Mouse (Mus musculus) T-cell, adult 2 months (primary cell): Measurements from ENCODE around the gene Tmem236.

ENCODE experiments used
- DNase-seq: peaks from one replicate; pipeline ENCODE4 v3.0.0; 2022; ENCODE audit warnings: low spot score

The Tmem236 gene

DNA sequence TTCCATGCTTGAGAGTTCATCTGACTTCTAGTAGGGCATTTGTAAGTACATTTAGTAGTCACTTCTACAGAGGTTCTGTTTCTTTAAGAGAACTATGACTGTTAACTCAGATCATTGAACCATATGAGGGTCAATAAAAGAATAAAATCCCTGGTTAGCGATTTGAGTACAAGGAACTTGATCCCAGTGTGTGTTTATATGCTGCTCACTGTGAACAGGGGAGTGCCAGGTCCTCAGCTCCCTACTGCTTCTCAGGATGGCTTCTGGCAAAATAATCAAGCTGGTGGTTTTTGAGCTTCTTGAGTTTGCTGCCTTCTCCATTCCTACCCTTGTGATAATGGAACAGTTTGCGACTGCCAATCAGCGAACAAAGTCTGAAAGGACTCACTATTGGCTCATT, at the start of gene Tmem236:
TSS of gene Tmem236 (plus strand) at position 190 of the 400 bp plus-strand sequence.
- DNase-seq = no peak

- no peak for DNase-seq
These were observed 47.9 kb upstream of the Tmem236 start for GRCm38 (mm10) chr2:14126387-14126786.

GRCm38 (mm10) chr2:14127629-14128028, 46.7 kb upstream of the Tmem236 start:
- DNase-seq = no peak

DNA sequence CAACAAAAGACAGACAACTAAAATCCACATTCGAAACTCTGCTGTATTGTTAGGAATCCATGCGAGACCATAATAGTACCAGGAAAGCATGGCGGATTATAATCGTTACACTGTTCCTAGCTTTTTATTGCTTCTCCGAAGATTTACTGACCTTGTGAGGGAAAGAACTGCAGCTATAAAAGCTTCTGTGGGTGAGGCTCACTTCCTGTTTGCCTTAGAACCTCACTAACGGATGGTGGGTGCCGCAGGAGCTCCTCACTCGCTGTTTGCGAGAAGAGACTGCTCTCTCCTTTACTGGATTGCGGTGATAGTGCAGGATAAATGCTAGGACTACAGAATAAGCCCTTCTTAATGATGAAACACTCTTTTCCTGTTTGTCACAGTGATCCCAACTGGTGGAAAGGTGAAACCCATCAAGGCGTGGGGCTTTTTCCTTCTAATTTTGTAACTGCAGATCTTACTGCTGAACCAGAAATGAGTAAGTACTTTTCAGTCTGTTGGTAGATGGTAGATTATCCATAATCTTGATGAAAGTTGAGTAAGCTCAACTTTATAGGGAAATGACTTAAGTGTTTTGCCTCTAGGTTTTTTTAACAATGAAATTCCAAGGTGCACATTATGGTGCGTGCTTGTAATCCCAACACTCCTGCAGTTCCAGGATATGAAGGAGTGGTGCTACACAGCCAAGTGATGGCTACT, 43.5 kb upstream of the Tmem236 start:
- peak; percentile 48 for DNase-seq

DNA sequence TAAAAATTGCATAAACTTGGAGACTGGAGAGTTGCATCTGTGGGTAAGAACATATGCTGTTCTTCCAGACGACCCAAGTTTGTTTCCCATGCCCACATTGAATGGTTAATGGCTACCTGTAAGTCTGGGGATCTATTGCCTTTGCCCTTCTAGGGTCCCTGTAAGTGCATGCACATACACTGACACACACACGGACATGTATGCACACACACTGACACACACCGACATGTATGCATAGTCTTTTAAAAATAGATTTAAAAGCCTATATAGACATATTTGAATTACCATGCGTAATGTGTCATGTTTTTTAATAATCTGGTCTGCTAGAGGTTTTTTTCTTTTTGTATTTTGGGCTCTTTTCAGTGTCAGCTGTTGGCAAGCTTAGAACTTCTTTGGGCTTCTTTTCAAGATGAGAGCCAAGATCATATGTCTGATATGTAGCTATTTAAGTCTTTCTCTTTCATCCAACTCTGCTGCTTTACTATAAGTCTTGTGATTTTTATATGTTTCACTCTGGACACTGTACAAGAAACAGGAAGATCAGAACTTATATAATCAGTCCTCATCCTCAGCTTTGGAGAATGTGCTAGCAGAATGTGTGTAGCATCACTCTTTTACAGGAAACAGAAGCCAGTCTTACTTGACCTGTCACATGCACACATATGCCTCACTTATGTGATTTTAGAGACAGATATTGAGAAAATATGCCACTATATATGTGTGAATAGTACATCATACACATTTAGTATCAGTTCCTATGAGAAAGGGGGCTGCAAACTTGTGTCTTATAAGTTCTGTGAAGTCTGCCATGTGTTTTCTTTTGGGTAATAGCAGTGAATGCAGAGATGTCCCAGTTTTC, 41.6 kb upstream of the Tmem236 start:
- DNase-seq = no peak

GRCm38 (mm10) chr2:14136906-14137305, 37.4 kb upstream of the Tmem236 start:
- DNase-seq = no peak

DNA sequence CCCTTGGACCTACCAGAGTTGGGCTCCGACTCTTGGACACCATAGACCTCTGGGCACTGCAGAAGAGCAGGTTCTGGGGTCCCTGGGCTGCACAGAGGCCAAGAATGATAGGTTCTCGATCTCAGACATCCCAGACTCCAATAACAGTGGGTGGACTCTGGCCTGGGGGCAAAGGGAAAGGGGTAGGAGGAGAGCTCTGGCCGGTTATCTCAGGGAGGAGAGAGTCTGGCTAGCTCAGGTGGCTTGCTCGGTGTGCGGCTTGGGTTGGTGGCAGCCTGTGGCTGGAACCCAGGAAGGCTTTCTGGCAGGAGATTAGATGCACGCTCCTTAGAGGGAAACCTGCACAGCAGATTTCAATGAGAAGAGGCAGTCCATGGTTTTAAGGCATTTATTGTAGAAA, 34.7 kb upstream of the Tmem236 start:
- no peak for DNase-seq

GRCm38 (mm10) chr2:14140044-14140443, 34.3 kb upstream of the Tmem236 start:
- DNase-seq = no peak

- no peak for DNase-seq
These were observed 29.0 kb upstream of the Tmem236 start for GRCm38 (mm10) chr2:14145311-14145710.

GRCm38 (mm10) chr2:14146913-14147312, 27.4 kb upstream of the Tmem236 start:
- DNase-seq = no peak

DNA sequence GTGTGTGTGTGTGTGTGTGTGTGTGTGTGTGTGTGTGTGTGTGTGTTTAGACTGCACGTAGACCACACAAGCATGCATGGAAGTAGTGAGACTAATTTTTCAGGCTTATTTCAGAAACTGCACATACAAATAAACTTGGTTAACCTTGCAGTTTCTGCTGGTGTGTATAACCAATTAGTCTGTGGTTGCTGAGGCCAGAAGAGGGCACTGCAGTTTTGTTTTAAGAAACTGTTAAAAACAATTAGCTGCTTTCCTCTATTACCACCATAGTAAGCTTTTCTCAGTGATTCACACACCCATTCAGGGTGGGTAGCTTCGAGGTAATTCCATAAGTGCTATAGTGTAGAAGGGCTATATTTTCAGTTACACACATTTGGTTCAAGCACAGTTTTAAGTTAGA, 23.5 kb upstream of the Tmem236 start:
- DNase-seq = no peak

GRCm38 (mm10) chr2:14151854-14152253, 22.5 kb upstream of the Tmem236 start:
- DNase-seq = no peak

DNA sequence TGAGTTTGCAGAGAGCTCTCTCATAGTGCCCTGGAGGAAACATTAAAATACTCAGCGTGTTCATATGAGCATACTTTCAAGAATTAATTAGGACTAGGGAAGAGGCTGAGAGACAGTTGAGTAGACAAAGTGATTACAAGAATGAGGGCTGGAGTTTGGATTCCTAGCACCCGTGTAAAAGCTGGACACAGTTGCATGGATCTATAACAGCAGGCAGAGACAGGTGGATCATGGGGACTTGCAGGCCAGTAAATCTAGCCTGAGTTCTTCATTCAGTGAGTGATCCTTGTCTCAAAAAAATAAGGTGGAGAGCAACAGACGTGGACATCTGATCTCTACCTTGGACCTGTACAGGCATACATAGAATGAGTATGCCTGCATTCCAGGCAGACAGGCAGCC, 15.3 kb upstream of the Tmem236 start:
- no peak for DNase-seq

GRCm38 (mm10) chr2:14159756-14160155, 14.6 kb upstream of the Tmem236 start:
- DNase-seq = no peak

GRCm38 (mm10) chr2:14164459-14165030, 9.8 kb upstream of the Tmem236 start:
- DNase-seq = no peak

- DNase-seq = no peak
These were observed 9.3 kb upstream of the Tmem236 start for GRCm38 (mm10) chr2:14165066-14165465.

DNA sequence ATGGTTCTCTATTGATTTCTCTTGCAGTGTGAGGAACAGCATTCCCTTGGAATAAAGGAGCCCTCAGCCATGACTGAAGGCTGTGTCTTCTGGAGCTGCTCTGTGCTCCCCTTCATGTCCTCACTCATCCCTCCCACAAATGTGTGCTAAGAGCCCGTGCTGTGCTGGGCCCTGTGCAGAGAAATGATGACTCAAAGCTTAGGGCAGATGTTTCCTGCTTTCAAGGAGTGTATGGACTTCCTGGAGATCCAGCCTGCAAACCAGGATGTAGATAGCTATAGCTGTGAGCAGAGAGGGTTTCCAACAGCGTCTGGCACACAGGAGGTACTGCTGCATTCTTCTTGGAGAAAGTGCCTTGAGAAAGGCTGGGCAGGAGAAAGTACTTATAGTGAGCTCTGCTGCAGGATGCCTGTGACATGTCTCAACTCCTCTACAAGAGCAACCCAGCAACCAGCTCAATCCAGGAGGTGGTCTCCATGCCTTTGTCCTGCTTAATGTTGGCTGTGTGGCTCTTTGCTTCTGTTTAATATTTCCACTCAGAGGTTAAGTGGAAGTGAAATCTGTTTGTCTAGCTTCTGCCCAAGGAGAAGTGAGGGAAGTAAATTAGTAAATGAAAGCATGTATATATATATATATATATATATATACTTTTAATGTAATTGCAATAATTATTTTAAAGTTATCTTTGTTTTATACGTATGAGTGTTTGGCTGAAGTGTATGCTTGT, 8.5 kb upstream of the Tmem236 start:
- no peak for DNase-seq

DNA sequence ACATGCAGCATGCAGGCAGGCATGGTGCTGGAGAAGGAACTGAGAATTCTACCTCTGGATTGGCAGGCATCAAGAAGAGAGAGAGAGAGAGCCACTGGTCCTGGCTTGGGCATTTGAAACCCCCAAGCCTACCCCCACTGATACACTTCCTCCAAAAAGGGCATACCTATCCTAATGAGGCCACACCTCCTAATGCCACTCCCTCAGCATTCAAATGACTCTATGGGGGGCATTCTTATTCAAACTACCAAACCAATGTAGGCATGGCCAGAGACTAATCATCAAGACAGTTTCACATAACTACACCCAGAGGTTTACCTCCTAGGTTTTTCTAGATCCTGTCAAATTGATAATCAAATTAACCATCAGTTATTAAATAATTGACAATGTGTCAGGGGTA, 6.6 kb upstream of the Tmem236 start:
- no peak for DNase-seq

GRCm38 (mm10) chr2:14176460-14177193, 2.3 kb downstream of the Tmem236 start:
- no peak for DNase-seq

DNA sequence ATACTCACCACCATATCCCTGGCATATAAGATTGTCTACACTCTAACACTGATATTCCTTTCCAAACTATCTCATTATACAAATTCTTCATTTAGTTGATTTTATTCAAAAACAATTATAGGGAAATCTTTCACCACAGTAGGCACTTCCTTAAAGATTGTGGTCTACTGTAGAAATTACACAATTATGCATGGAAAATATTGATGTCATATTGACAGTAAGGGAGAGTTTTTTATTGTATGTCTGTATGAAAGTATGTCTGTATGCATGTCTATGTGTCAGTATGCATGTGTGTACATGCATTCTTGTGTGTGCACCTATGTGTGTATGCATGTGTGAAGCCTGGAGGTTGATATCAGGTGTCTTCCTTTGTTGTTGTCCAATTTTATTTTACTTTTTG, 10.1 kb downstream of the Tmem236 start:
- no peak for DNase-seq

- no peak for DNase-seq
These were observed 16.4 kb downstream of the Tmem236 start for GRCm38 (mm10) chr2:14190684-14191083.

GRCm38 (mm10) chr2:14191601-14192000, 17.3 kb downstream of the Tmem236 start:
- DNase-seq = no peak
